In the genomic region with DNA sequence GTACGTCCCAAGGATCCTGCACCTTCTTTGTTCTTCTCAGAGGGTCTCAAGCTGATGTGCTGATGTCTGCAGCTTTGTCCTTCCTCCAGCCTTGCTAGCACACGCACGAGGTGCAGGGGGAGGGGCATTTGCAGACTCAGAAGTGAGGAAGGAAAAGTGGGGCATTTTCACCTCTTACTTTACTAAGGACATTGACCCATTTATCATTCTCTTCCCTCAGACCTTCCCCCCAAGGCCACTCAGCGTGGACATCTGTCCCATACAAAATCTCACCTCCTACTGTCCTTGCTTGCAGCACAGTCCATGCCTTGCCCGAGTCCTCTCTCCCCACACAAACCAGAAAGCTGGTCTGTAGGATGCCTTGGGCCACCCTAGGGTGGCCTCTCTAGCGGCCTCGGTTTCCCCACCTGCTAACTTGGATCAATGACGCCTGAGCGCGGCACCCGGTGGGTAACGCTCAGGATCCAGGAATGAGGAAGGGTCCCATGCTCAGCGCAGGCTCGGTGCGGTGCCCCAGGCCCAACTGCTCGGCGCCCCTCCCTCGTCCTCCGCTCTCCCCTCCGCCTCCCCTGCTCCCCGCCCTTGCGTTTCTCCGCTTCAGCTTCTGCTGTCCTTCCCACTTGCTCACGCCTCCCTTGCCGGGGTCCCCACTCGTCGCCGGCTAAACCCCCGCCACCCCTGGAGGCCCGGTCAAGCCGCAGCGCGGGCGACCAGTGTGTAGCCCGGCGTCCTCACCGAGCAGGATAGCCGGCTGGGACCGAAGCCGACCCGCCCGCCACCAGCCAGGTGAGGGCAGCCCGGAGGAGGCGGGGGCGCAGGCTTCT, we compare ENCODE assay signal across 8 mouse cellular contexts. TPM values are rescaled to one million over a fixed set of nuclear protein-coding genes. Genes with fewer than 3 reads are reported as not detected.
A peak's percentile ranks its signal among the peaks of the same experiment; 100 is the strongest.
DNase-seq lines count a peak whose midpoint lies in the region; ATAC-seq lines count a peak whose summit lies in the region.

A gene (plus strand): TSS at position 643 of the 824 bp plus-strand sequence.

- peaks cover 58% of the 10 kb centered on the region for H3K4me1 ChIP-seq in hindbrain, embryonic 15.5 days (replicated peaks)
- peaks cover 28% of the 10 kb centered on the region for H3K4me1 ChIP-seq in limb, embryonic 12.5 days (replicated peaks)

- ATAC-seq in frontal cortex, adult (ENCODE audit: low TSS enrichment) = peak; percentile 21
- peak; percentile 86 for ATAC-seq in hindbrain, embryonic 15.5 days (ENCODE audit: low FRiP score, low read depth)
- ATAC-seq in limb, embryonic 12.5 days (ENCODE audit: insufficient number of reproducible peaks, insufficient read depth, low FRiP score, low TSS enrichment, low read depth) = peak; percentile 41

- H3K36me3 ChIP-seq in hindbrain, embryonic 15.5 days = no peaks in the 10 kb centered on the region
- no peaks in the 10 kb centered on the region for H3K36me3 ChIP-seq in limb, embryonic 12.5 days

- under 1% methylated on average over 45 of the region's 45 CpGs for WGBS in hindbrain, embryonic 15.5 days
- WGBS in limb, embryonic 12.5 days = 2% methylated on average over 45 of the region's 45 CpGs

- peak within 1 kb of the TSS; percentile 93 for H3K27ac ChIP-seq in hindbrain, embryonic 15.5 days (replicated peaks)
- no peak within 1 kb of the TSS for H3K27ac ChIP-seq in limb, embryonic 12.5 days

- H3K9me3 ChIP-seq in hindbrain, embryonic 15.5 days = no peaks in the 10 kb centered on the region
- no peaks in the 10 kb centered on the region for H3K9me3 ChIP-seq in limb, embryonic 12.5 days

- no peak for DNase-seq in frontal cortex, postnatal 25 days (ENCODE audit: low spot score in 2 of 2)
- peak; percentile 26 for DNase-seq in ES-CJ7 (ENCODE audit: low read depth, low spot score)
- peak; percentile 59 for DNase-seq in embryo, embryonic 9.5 days (ENCODE audit: extremely low spot score)
- DNase-seq in right cerebral cortex, adult 2 months (ENCODE audit: low spot score in 2 of 2) = peak; percentile 52 to 57
- DNase-seq in gastrocnemius, adult 8-10 months (ENCODE audit: low spot score in 2 of 2) = no peak

- H3K4me3 ChIP-seq in hindbrain, embryonic 15.5 days = peak within 1 kb of the TSS; percentile 68
- H3K4me3 ChIP-seq in limb, embryonic 12.5 days (replicated peaks) = peak within 1 kb of the TSS; percentile 64

- no peaks in the 10 kb centered on the region for H3K27me3 ChIP-seq in hindbrain, embryonic 15.5 days
- H3K27me3 ChIP-seq in limb, embryonic 12.5 days = peaks cover 77% of the 10 kb centered on the region

- H3K4me2 ChIP-seq in hindbrain, embryonic 15.5 days = peak within 1 kb of the TSS; percentile 79
- H3K4me2 ChIP-seq in limb, embryonic 12.5 days = peak within 1 kb of the TSS; percentile 94

- H3K9ac ChIP-seq in hindbrain, embryonic 15.5 days = peak within 1 kb of the TSS; percentile 85
- peak within 1 kb of the TSS; percentile 73 for H3K9ac ChIP-seq in limb, embryonic 12.5 days (replicated peaks)

RNA-seq across cellular contexts. Expression of the gene that starts here (rescaled TPM):
- polyA plus RNA-seq in hindbrain, embryonic 15.5 days (2015; fragmentation: Nextera tagmentation; extraction: Ambion mirVana) = 152 and 182 TPM in 2 replicates
- polyA plus RNA-seq in limb, embryonic 12.5 days (2016; fragmentation: Nextera tagmentation; extraction: Ambion mirVana) = 20.6 and 20.9 TPM in 2 replicates
- total RNA-seq in gastrocnemius, adult 8-10 months (2022) = 1 to 10 TPM; 7.6 to 9.8 (median 8.5) TPM

Comparison
In these comparisons a context has a peak if more than half of its experiments do, and no peak if none do; other contexts are left out.
1. ATAC-seq: peak in every context shown above with its lines; median percentile 86 in hindbrain, embryonic 15.5 days; 41 in limb, embryonic 12.5 days; 21 in frontal cortex, adult.
2. DNase-seq: peak in ES-CJ7 (single experiment), embryo, embryonic 9.5 days (single experiment) and right cerebral cortex, adult 2 months (2 of 2); none in frontal cortex, postnatal 25 days (0 of 2) and gastrocnemius, adult 8-10 months (0 of 2).